Mouse (Mus musculus) lung, postnatal 0 days (tissue): ENCODE results near the gene Pacsin1.

Experiments
- CTCF ChIP-seq: IDR thresholded peaks from 2 replicates; pipeline ENCODE4 v1.5.1; 2016; ENCODE audit warnings: antibody characterized with exemption, mild to moderate bottlenecking
- EP300 ChIP-seq: IDR thresholded peaks from 2 replicates; pipeline ENCODE4 v1.6.1; 2016; ENCODE audit warnings: antibody characterized with exemption, mild to moderate bottlenecking, control low read depth

GRCm38 (mm10) chr17:27643756-27644155 is 11.6 kb upstream of the Pacsin1 start:
- TF ChIP-seq CTCF (no peak), EP300 (no peak)
